In genomic region chr6:90514883-90515405, GRCm38 (mm10) we compare ENCODE assay signal across 7 mouse cellular contexts. TPM values are rescaled to one million over a fixed set of nuclear protein-coding genes. Genes with fewer than 3 reads are reported as not detected.
DNase-seq lines count a peak whose midpoint lies in the region; ATAC-seq and TF ChIP-seq lines count a peak whose summit lies in the region.

No protein-coding gene starts in this region.

- TF ChIP-seq CTCF in bone marrow, adult 2 months (IDR thresholded peaks at IDR 0.05; ENCODE audit: control insufficient read depth, insufficient read depth, low read length): peak; percentile 62
- peak; percentile 77 for TF ChIP-seq CTCF in midbrain, postnatal 0 days (IDR thresholded peaks at IDR 0.05)

- no peak for TF ChIP-seq POLR2A in bone marrow, adult 2 months (IDR thresholded peaks at IDR 0.05; ENCODE audit: borderline replicate concordance, control insufficient read depth, low read depth, low read length)
- no peak for TF ChIP-seq POLR2A in limb, embryonic 14.5 days (IDR thresholded peaks at IDR 0.05; ENCODE audit: borderline replicate concordance, extremely low read depth, insufficient read depth, insufficient read length)

- no peak overlapping the region for H3K27ac ChIP-seq in bone marrow, adult 2 months (ENCODE audit: control insufficient read depth, insufficient read depth, low read depth, low read length, poor library complexity)
- H3K27ac ChIP-seq in embryonic facial prominence, embryonic 14.5 days (replicated peaks; ENCODE audit: low read depth, low read length): no peak overlapping the region
- no peak overlapping the region for H3K27ac ChIP-seq in limb, embryonic 14.5 days (replicated peaks; ENCODE audit: low read depth, low read length)
- H3K27ac ChIP-seq in midbrain, postnatal 0 days (ENCODE audit: low read depth, low read length): no peak overlapping the region

- H3K4me3 ChIP-seq in bone marrow, adult 2 months (replicated peaks; ENCODE audit: control insufficient read depth, low read depth, low read length): no peak overlapping the region
- no peak overlapping the region for H3K4me3 ChIP-seq in embryonic facial prominence, embryonic 14.5 days (ENCODE audit: low read depth, low read length)
- H3K4me3 ChIP-seq in limb, embryonic 14.5 days (replicated peaks; ENCODE audit: low read length): no peak overlapping the region
- no peak overlapping the region for H3K4me3 ChIP-seq in midbrain, postnatal 0 days (ENCODE audit: low read depth, low read length)

- no peaks in the 10 kb centered on the region for H3K27me3 ChIP-seq in embryonic facial prominence, embryonic 14.5 days (replicated peaks; ENCODE audit: control insufficient read depth, insufficient read depth, low read length)
- no peaks in the 10 kb centered on the region for H3K27me3 ChIP-seq in limb, embryonic 14.5 days (ENCODE audit: control insufficient read depth, insufficient read depth, low read length)
- no peaks in the 10 kb centered on the region for H3K27me3 ChIP-seq in midbrain, postnatal 0 days (ENCODE audit: insufficient read depth, low read length)

- H3K36me3 ChIP-seq in embryonic facial prominence, embryonic 14.5 days (ENCODE audit: control insufficient read depth, insufficient read depth, low read length): no peaks in the 10 kb centered on the region
- H3K36me3 ChIP-seq in limb, embryonic 14.5 days (ENCODE audit: control insufficient read depth, insufficient read depth, low read length): no peaks in the 10 kb centered on the region
- H3K36me3 ChIP-seq in midbrain, postnatal 0 days (ENCODE audit: insufficient read depth, low read length): no peaks in the 10 kb centered on the region

- no peaks in the 10 kb centered on the region for H3K4me1 ChIP-seq in bone marrow, adult 2 months (ENCODE audit: control insufficient read depth, insufficient read depth, low read length)
- H3K4me1 ChIP-seq in embryonic facial prominence, embryonic 14.5 days (ENCODE audit: control insufficient read depth, insufficient read depth, low read length): no peaks in the 10 kb centered on the region
- H3K4me1 ChIP-seq in limb, embryonic 14.5 days (ENCODE audit: control insufficient read depth, insufficient read depth, low read length): 0 out of 2 replicates have a peak, but pooled peaks cover 3% of the 10 kb centered on the region
- H3K4me1 ChIP-seq in midbrain, postnatal 0 days (ENCODE audit: insufficient read depth, low read length): no peaks in the 10 kb centered on the region

- WGBS in bone marrow, adult 2 months: 47% methylated on average over 4 of the region's 4 CpGs
- WGBS in embryonic facial prominence, embryonic 14.5 days: 39% methylated on average over 3 of the region's 4 CpGs
- WGBS in limb, embryonic 14.5 days: 36% methylated on average over 4 of the region's 4 CpGs
- WGBS in midbrain, postnatal 0 days: 46% methylated on average over 4 of the region's 4 CpGs

- no peaks in the 10 kb centered on the region for H3K9me3 ChIP-seq in embryonic facial prominence, embryonic 14.5 days (ENCODE audit: control insufficient read depth, low read length)
- H3K9me3 ChIP-seq in limb, embryonic 14.5 days (ENCODE audit: control insufficient read depth, low read length): no peaks in the 10 kb centered on the region
- no peaks in the 10 kb centered on the region for H3K9me3 ChIP-seq in midbrain, postnatal 0 days (ENCODE audit: low read length)

- DNase-seq in embryonic facial prominence, embryonic 14.5 days (ENCODE audit: low spot score): peak; percentile 61
- peak; percentile 75 to 89 for DNase-seq in heart, adult 9 months (ENCODE audit: low spot score in 2 of 2)
- peak; percentile 95 for DNase-seq in kidney, adult 9 months
- peak; percentile 73 for DNase-seq in limb, embryonic 14.5 days (ENCODE audit: low spot score)
- peak; percentile 85 for DNase-seq in midbrain, postnatal 0 days (ENCODE audit: low spot score)
- DNase-seq in spleen, postnatal 4 days (ENCODE audit: low spot score in 2 of 2): peak; percentile 56 to 83

- H3K4me2 ChIP-seq in embryonic facial prominence, embryonic 14.5 days (ENCODE audit: low read depth, low read length): no peak overlapping the region
- H3K4me2 ChIP-seq in limb, embryonic 14.5 days (replicated peaks; ENCODE audit: low read depth, low read length, severe bottlenecking): no peak overlapping the region
- H3K4me2 ChIP-seq in midbrain, postnatal 0 days (ENCODE audit: low read depth, low read length, poor library complexity, severe bottlenecking): no peak overlapping the region

- no peak overlapping the region for H3K9ac ChIP-seq in embryonic facial prominence, embryonic 14.5 days (ENCODE audit: low read depth, low read length)
- no peak overlapping the region for H3K9ac ChIP-seq in limb, embryonic 14.5 days (ENCODE audit: low read depth, low read length, severe bottlenecking)
- H3K9ac ChIP-seq in midbrain, postnatal 0 days (replicated peaks; ENCODE audit: low read length, poor library complexity, severe bottlenecking): no peak overlapping the region

- peak; percentile 72 for ATAC-seq in embryonic facial prominence, embryonic 14.5 days (ENCODE audit: low read depth)
- ATAC-seq in limb, embryonic 14.5 days (ENCODE audit: low FRiP score, low read depth): peak; percentile 47
- peak; percentile 78 for ATAC-seq in midbrain, postnatal 0 days (ENCODE audit: low FRiP score)

RNA-seq across cellular contexts. Expression of gene Aldh1l1, which starts 28.7 kb away (rescaled TPM):
- 2.3 and 4.5 TPM in 2 replicates for polyA plus RNA-seq in bone marrow, adult 2 months (2011; ENCODE audit: insufficient read depth, insufficient read length, low replicate concordance, missing spikeins)
- polyA plus RNA-seq in embryonic facial prominence, embryonic 14.5 days (2014; fragmentation: Nextera tagmentation; extraction: Ambion mirVana): 1.8 and 2.2 TPM in 2 replicates
- polyA plus RNA-seq in limb, embryonic 14.5 days (2012; rRNA removed): 1.3 and 1.5 TPM in 2 replicates
- polyA plus RNA-seq in limb, embryonic 14.5 days (2014; fragmentation: Nextera tagmentation; extraction: Ambion mirVana): 1.4 and 2.1 TPM in 2 replicates
- total RNA-seq in midbrain, postnatal 0 days (2014; rRNA removed): 111 and 125 TPM in 2 replicates
- polyA plus RNA-seq in midbrain, postnatal 0 days (2015; fragmentation: Nextera tagmentation; extraction: Ambion mirVana): 83.8 and 101 TPM in 2 replicates

RNA-seq across cellular contexts. Expression of gene Klf15, which starts 52.6 kb away (rescaled TPM):
- polyA plus RNA-seq in bone marrow, adult 2 months (2011; ENCODE audit: insufficient read depth, insufficient read length, low replicate concordance, missing spikeins): 2.5 TPM in 1 of 2 replicates, not detected in the other
- 7.0 and 8.4 TPM in 2 replicates for polyA plus RNA-seq in embryonic facial prominence, embryonic 14.5 days (2014; fragmentation: Nextera tagmentation; extraction: Ambion mirVana)
- polyA plus RNA-seq in limb, embryonic 14.5 days (2012; rRNA removed): 7.0 TPM in 2 replicates
- 4.4 and 5.3 TPM in 2 replicates for polyA plus RNA-seq in limb, embryonic 14.5 days (2014; fragmentation: Nextera tagmentation; extraction: Ambion mirVana)
- total RNA-seq in midbrain, postnatal 0 days (2014; rRNA removed): 34.2 and 35.1 TPM in 2 replicates
- 20.6 and 22.3 TPM in 2 replicates for polyA plus RNA-seq in midbrain, postnatal 0 days (2015; fragmentation: Nextera tagmentation; extraction: Ambion mirVana)

Comparison
In these comparisons a context has a peak if more than half of its experiments do, and no peak if none do; other contexts are left out.
1. RNA of gene Aldh1l1, which starts 28.7 kb away (polyA plus RNA-seq): 83.8 to 101 TPM in midbrain, postnatal 0 days; 2.3 to 4.5 TPM in bone marrow, adult 2 months, 1.8 to 2.2 TPM in embryonic facial prominence, embryonic 14.5 days and 1.3 to 2.1 TPM in limb, embryonic 14.5 days; every median in the first group is over 10 times any median in the second.
2. Peak in every context shown above with its lines, with median percentiles within 50 percentile points of each other: ATAC-seq and DNase-seq.